20 mouse cellular contexts compared by ENCODE assay signal in genomic region chr13:63811477-63811876, GRCm38 (mm10). TPM values are rescaled to one million over a fixed set of nuclear protein-coding genes. Genes with fewer than 3 reads are reported as not detected.
A peak's percentile ranks its signal among the peaks of the same experiment; 100 is the strongest.
DNase-seq lines count a peak whose midpoint lies in the region; ATAC-seq and TF ChIP-seq lines count a peak whose summit lies in the region.
"Had no signal": no experiment of that assay in that cellular context is flagged by ENCODE, and none has a peak within 500 bp of the region (broad histone marks: within the 10 kb centered on the region; RNA-seq: fewer than 3 reads in every experiment).

No protein-coding gene starts in this region.

- TF ChIP-seq CTCF in MEL (IDR thresholded peaks at IDR 0.05 in 2 of 3, conservative IDR thresholded peaks at IDR 0.05 in 1 of 3; ENCODE audit: control insufficient read depth in 1 of 3, insufficient read depth in 1 of 3, low read depth in 2 of 3, low read length in 3 of 3, poor library complexity in 1 of 3, severe bottlenecking in 1 of 3): no peak

- peak; percentile 18 to 70; a peak in 2 of 4 replicates for TF ChIP-seq EP300 in MEL (IDR thresholded peaks at IDR 0.05; ENCODE audit: low read depth in 1 of 2, low read length in 2 of 2)

- peaks cover 6% of the 10 kb centered on the region for H3K4me1 ChIP-seq in midbrain, embryonic 11.5 days (ENCODE audit: control insufficient read depth, insufficient read depth, low read length)
- H3K4me1 ChIP-seq in midbrain, embryonic 14.5 days (ENCODE audit: control insufficient read depth, insufficient read depth, low read length): peaks cover 11% of the 10 kb centered on the region; the same call in 1 of the 2 replicates
- H3K4me1 ChIP-seq in MEL (ENCODE audit: control insufficient read depth in 1 of 2, insufficient read depth in 2 of 2, low read length in 2 of 2): peaks cover 9 to 15% of the 10 kb centered on the region in 2 experiments

- no peak for TF ChIP-seq POLR2A in MEL (IDR thresholded peaks at IDR 0.05; ENCODE audit: control insufficient read depth in 1 of 2, insufficient read depth in 1 of 2, low read depth in 1 of 2, low read length in 2 of 2, poor library complexity in 1 of 2)

- ATAC-seq in midbrain, embryonic 11.5 days (ENCODE audit: low FRiP score): no peak
- no peak for ATAC-seq in midbrain, embryonic 14.5 days (ENCODE audit: low FRiP score, low TSS enrichment)
- ATAC-seq: activated CD4-positive, CD25-positive, alpha-beta regulatory T cell, adult 4 months; CD4-positive, CD25-positive, alpha-beta regulatory T cell, adult 4 months; Patski had no signal

- no peak overlapping the region for H3K4me3 ChIP-seq in midbrain, embryonic 11.5 days (ENCODE audit: low read depth, low read length)
- H3K4me3 ChIP-seq in midbrain, embryonic 14.5 days (replicated peaks; ENCODE audit: low read depth, low read length): no peak overlapping the region
- 0 out of 4 replicates have a peak overlapping the region, but pooled peaks of 1 of the 2 experiments have one; percentile 5 for H3K4me3 ChIP-seq in MEL (ENCODE audit: control insufficient read depth in 1 of 2, insufficient read depth in 1 of 2, low read depth in 2 of 2, low read length in 2 of 2)

- H3K9me3 ChIP-seq in midbrain, embryonic 11.5 days (ENCODE audit: control insufficient read depth, low read length): no peaks in the 10 kb centered on the region
- H3K9me3 ChIP-seq in midbrain, embryonic 14.5 days (ENCODE audit: control insufficient read depth, low read length): no peaks in the 10 kb centered on the region
- no peaks in the 10 kb centered on the region for H3K9me3 ChIP-seq in MEL (replicated peaks; ENCODE audit: insufficient read depth, low read length)
- H3K9me3 ChIP-seq: G1E had no signal

- no peaks in the 10 kb centered on the region for H3K36me3 ChIP-seq in midbrain, embryonic 11.5 days (ENCODE audit: control insufficient read depth, insufficient read depth, low read length)
- no peaks in the 10 kb centered on the region for H3K36me3 ChIP-seq in midbrain, embryonic 14.5 days (ENCODE audit: control insufficient read depth, insufficient read depth, low read length)
- peaks cover 0 to 28% of the 10 kb centered on the region in 2 experiments; a peak in 2 of 4 replicates for H3K36me3 ChIP-seq in MEL (ENCODE audit: control insufficient read depth in 1 of 2, insufficient read depth in 2 of 2, low read length in 2 of 2)
- H3K36me3 ChIP-seq: G1E had no signal

- no peaks in the 10 kb centered on the region for H3K27me3 ChIP-seq in midbrain, embryonic 11.5 days (ENCODE audit: control insufficient read depth, insufficient read depth, low read length)
- no peaks in the 10 kb centered on the region for H3K27me3 ChIP-seq in midbrain, embryonic 14.5 days (ENCODE audit: control insufficient read depth, insufficient read depth, low read length)
- no peaks in the 10 kb centered on the region for H3K27me3 ChIP-seq in MEL (ENCODE audit: control insufficient read depth in 1 of 2, insufficient read depth in 2 of 2, low read length in 2 of 2)
- H3K27me3 ChIP-seq: CH12.LX, Patski had no signal

- no peak for TF ChIP-seq RAD21 in MEL (IDR thresholded peaks at IDR 0.05; ENCODE audit: low read depth, low read length)

- peak; percentile 33 for DNase-seq in midbrain, embryonic 11.5 days (ENCODE audit: low spot score, missing footprints)
- DNase-seq in midbrain, embryonic 14.5 days: no peak
- DNase-seq in MEL (ENCODE audit: low read depth, low spot score): no peak
- no peak for DNase-seq in kidney, adult 18-20 months
- DNase-seq: adrenal gland, adult 2 months; adrenal gland, adult 8-10 months; adrenal gland, postnatal 10 days; adrenal gland, postnatal 14 days; adrenal gland, postnatal 25 days; adrenal gland, postnatal 36 days; B cell, adult 2 months; cerebellum, adult 11 months; cerebellum, adult 11-12 months; cerebellum, adult 18-20 months; cerebellum, adult 2 months had no signal

- peaks cover 10% of the 10 kb centered on the region for H3K79me2 ChIP-seq in MEL (ENCODE audit: control insufficient read depth, insufficient read depth, low read length, poor library complexity)

- no peak overlapping the region for H3K9ac ChIP-seq in midbrain, embryonic 11.5 days (ENCODE audit: low read length)
- no peak overlapping the region for H3K9ac ChIP-seq in midbrain, embryonic 14.5 days (replicated peaks; ENCODE audit: low read length)
- H3K9ac ChIP-seq in MEL (ENCODE audit: control insufficient read depth, low read depth, low read length, poor library complexity, severe bottlenecking): no peak overlapping the region

- no peak overlapping the region for H3K27ac ChIP-seq in midbrain, embryonic 11.5 days (ENCODE audit: low read depth, low read length)
- no peak overlapping the region for H3K27ac ChIP-seq in midbrain, embryonic 14.5 days (replicated peaks; ENCODE audit: low read depth, low read length)
- H3K27ac ChIP-seq in MEL (ENCODE audit: control insufficient read depth, low read depth, low read length): peak overlapping the region; percentile 15; the same call in 1 of the 2 replicates

- H3K4me2 ChIP-seq in midbrain, embryonic 11.5 days: no peak overlapping the region
- no peak overlapping the region for H3K4me2 ChIP-seq in midbrain, embryonic 14.5 days (ENCODE audit: low read length)

TF ChIP-seq in MEL, 35 proteins besides CTCF, POLR2A, EP300 and RAD21:
- TF ChIP-seq ETS1 (IDR thresholded peaks at IDR 0.05; ENCODE audit: low read depth, low read length) (no peak), UBTF (IDR thresholded peaks at IDR 0.05; ENCODE audit: borderline replicate concordance, insufficient read depth, low read depth, low read length) (no peak), ELF1 (IDR thresholded peaks at IDR 0.05; ENCODE audit: low read depth, low read length) (no peak), MAZ (IDR thresholded peaks at IDR 0.05; ENCODE audit: low read depth, low read length) (no peak), NELFE (IDR thresholded peaks at IDR 0.05; ENCODE audit: low read depth, low read length) (no peak), CHD1 (IDR thresholded peaks at IDR 0.05; ENCODE audit: low read depth, low read length) (0 out of 2 replicates have a peak, but pooled peaks have one; percentile 49), MAX (IDR thresholded peaks at IDR 0.05; ENCODE audit: low read length) (0 out of 2 replicates have a peak, but pooled peaks have one; percentile 8), ZMIZ1 (IDR thresholded peaks at IDR 0.05; ENCODE audit: low read depth, low read length) (no peak), ZC3H11A (IDR thresholded peaks at IDR 0.05; ENCODE audit: low read depth, low read length) (no peak), GABPA (IDR thresholded peaks at IDR 0.05; ENCODE audit: low read depth, low read length) (no peak), BHLHE40 (IDR thresholded peaks at IDR 0.05; ENCODE audit: borderline replicate concordance, low read depth, low read length) (no peak), TCF12 (IDR thresholded peaks at IDR 0.05; ENCODE audit: low read depth, low read length) (no peak; the same call in 1 of the 2 replicates), TBP (IDR thresholded peaks at IDR 0.05; ENCODE audit: low read depth, low read length) (no peak), MXI1 (IDR thresholded peaks at IDR 0.05; ENCODE audit: low read depth, low read length) (no peak), CHD2 (IDR thresholded peaks at IDR 0.05; ENCODE audit: low read length) (no peak), E2F4 (IDR thresholded peaks at IDR 0.05; ENCODE audit: borderline replicate concordance, low read depth, low read length) (no peak), SIN3A (IDR thresholded peaks at IDR 0.05; ENCODE audit: low read length) (no peak), MEF2A (IDR thresholded peaks at IDR 0.05; ENCODE audit: extremely low read depth, insufficient replicate concordance, low read depth, low read length, poor library complexity, severe bottlenecking) (no peak), MYB (IDR thresholded peaks at IDR 0.05; ENCODE audit: low read depth, low read length) (peak; percentile 58), KAT2A (conservative IDR thresholded peaks at IDR 0.05; ENCODE audit: low read depth, low read length) (no peak), JUND (IDR thresholded peaks at IDR 0.05; ENCODE audit: low read depth, low read length) (no peak), GATA1 (IDR thresholded peaks at IDR 0.05; ENCODE audit: low read depth, low read length) (0 out of 2 replicates have a peak, but pooled peaks have one; percentile 17)

RNA-seq across cellular contexts. Expression of gene Ercc6l2, which starts 3.6 kb away (rescaled TPM):
- polyA plus RNA-seq in midbrain, embryonic 11.5 days (2014; fragmentation: Nextera tagmentation; extraction: Ambion mirVana): 23.6 and 26.8 TPM in 2 replicates
- polyA plus RNA-seq in midbrain, embryonic 14.5 days (2014; fragmentation: Nextera tagmentation; extraction: Ambion mirVana): 13.9 and 18.7 TPM in 2 replicates
- total RNA-seq in MEL (2012; rRNA removed): 15.6 and 17.1 TPM in 2 replicates
- 10 to 100 TPM; 19.4 to 61.7 TPM for polyA plus RNA-seq in MEL (2012; ENCODE audit: insufficient read depth in 1 of 2, insufficient read length in 2 of 2, low read depth in 1 of 2, low replicate concordance in 2 of 2, missing spikeins in 1 of 2)
